Mouse (Mus musculus) cerebellum, postnatal 14 days (tissue): Measurements from ENCODE around the gene Mgat4b.

Source experiments
- DNase-seq, 2 experiments: peaks; one replicate each; pipeline ENCODE4 v3.0.0; 2021; ENCODE audit warnings: mixed read lengths in 2 of 2

Mgat4b gene

DNA sequence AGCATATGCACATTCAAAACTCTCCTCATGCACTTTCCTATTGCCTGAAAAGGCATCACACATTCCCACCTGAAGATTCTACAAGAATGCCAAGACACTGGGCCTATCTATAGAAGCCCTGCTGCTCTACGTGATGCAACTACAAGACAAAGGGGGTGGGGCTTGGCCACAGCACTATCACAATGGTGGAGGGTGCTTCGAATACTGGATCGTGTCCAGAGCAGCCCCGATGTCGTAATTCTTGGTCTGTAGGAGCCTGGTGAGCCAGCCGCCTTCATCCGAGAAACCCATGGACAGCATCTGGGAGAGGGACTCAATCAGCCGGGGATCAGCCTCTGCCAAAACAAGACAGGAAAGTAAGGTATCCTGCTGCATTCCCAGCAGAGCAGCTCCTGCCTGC, 10.1 kb upstream of the Mgat4b start:
- DNase-seq, result no peak

DNA sequence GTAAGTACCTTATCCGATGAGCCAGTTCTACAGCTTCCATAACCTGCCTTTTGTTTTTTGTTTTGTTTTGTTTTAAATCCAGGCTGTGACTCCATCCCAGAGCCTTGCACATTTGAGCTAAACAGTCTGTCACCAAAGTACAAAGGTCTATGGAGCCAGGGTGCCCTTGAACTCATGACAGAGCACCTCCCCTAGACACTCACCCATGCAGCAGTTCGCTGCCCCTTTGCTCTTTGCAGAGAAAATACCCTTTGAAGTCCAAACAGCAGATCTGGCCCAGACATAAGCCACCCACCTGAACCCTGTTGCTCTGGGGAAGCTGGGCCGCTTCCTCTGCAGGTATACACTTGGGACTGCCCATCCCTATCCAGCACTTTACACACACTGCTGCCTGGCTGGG, 9.1 kb upstream of the Mgat4b start:
- no peak for DNase-seq

DNA sequence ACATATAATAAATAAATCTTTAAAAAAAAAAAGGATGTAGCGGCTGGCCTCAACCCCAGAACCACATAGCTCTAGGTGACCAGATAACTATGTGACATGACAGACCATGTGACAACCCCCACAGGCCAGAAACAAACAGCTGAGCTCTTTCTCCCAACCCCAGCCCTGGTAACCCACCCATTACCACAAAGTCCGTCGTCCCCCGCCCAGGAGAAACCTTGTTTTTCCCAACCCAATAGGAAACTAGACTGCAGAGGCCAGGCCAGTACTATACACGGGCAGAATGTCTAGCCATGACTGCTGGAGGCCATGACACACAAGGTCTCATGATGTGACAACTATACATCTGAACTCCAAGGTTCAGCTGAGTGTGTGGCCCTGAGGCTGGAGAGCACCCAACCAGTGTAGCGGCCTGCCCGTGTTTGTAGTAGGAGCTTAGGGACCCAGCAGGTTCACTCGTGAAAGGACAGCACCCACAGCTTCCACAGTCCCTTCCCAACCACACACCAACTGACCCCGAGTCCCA, 7.3 kb upstream of the Mgat4b start:
- DNase-seq, result no peak

DNA sequence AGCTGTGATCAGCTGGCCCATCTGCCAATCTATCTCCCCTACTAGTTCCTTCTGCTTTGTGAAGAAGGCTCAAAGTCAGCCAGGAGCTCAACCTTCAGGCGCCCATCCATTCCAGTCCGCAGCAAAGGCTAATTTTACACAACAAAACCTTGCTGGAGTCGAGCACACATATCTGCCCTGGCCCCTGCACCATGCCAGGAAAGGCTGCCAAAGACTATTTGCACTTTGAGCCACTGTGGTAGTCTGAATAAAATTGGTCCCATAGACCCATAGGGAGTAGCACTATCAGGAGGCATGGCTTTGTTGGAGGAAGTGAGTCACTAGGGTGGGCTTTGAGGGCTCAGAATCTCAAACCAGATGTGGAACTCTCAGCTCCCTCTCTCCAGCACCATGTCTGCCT, 5.3 kb upstream of the Mgat4b start:
- no peak for DNase-seq

DNA sequence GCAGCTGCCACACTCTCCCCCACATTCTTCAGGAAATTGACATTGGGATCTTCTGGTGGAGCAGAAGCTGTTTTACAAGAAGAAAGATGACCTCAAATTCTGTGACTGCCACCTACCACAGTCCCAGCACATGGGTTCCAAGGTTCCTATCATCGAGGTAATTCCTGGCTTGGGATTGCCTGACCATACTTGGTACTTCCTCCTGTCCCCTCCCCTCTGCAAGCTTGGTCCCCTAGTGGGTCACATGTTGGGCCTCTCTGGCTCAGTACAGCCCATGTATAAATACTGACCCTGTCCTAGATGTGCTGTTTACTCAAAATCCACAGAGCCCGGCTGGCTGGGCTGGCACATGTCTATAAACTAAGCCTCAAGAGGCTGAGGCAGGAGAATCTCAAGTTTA, 4.7 kb upstream of the Mgat4b start:
- no peak for DNase-seq

DNA sequence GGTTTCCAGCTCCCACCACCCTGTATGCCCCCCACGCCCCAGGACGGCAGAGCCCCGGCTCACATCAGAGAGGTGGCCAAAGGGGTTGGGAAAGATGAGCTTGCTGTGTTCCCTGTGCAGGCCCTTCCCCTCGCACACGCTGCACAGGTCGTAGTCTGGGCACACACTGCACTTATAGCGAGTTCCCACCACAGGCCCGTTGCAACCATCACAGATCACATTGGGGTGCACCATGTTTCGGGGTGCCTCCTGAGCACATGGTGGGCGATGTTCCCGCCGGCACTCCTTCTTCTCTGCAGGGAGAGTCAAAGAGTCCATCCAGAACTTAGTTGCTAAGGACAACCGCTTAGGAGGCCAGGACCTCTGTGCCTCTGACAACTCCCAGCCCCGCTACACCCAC, 3.3 kb upstream of the Mgat4b start:
- no peak for DNase-seq

DNA sequence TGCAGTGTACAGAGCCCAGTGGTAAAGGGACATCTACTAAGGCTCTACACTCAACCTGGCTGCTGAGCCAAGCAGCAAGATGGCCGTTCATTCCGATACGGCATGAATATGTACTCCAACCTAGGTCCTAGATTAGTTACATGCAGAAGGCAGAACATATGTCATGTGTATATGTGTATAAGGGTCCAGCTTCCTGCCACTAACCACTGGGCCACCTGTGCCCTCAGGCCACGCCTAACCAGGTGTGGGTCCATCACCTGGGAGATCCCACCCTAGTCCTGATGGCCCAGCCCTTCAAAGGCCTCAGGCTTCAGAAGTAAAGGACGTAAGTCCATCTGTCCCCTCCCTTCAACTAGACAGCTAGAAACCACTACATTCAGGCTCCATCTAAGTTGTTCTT, 2.7 kb upstream of the Mgat4b start:
- DNase-seq, result no peak

DNA sequence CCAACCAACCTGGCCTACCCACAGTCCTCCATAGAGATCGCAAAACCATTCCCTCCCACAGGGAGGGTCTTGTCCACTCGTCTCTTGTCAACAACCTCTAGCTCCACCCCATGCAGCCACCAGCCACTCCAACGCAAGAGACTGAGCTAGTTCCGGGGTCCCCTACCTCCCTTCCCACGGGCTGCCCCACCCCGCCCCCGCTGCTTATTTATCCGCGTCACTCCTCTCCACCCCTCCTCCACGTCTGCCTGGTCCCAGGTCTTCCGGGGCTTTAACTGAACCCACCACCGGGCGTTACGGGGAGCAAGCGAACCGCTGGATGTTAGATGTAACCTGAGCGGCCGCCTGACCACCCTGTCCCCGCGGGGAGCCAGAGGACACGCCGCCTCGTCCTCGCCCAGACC, 587 bp upstream of the Mgat4b start:
- DNase-seq, result peak; percentile 95 to 98

DNA sequence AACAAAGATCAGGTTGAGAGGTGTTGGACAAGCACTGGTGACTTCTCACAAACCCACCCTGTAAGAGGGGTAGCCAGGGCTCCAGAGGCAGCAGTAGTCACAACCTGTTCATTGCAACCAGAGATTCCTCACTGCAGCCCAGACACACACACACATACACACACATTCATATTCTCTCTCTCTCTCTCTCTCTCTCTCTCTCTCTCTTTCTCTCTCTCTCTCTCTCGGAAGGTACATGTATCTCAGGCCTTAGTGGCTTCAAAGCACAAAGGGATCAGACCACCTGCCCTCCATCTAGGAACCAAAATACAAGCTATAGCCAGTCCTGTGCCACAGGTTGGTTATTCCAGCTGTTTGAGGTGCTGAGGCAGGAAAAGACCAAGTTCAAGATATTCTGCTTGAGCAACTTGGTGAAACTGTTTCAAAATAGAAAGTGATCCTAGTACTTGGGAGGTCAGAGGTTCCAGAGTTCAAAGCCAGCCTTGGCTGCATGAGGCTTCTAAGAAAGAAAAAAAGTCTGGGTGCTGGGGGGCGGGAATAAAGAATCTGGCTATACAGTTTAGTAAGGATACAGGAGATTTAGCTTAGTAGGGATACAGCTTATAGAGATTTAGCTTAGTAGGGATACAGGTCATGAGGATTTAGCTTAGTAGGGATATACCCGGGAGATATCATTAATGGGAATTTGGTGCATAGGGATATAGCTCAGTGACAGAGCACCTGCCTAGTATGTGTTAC, 801 bp downstream of the Mgat4b start:
- no peak for DNase-seq

DNA sequence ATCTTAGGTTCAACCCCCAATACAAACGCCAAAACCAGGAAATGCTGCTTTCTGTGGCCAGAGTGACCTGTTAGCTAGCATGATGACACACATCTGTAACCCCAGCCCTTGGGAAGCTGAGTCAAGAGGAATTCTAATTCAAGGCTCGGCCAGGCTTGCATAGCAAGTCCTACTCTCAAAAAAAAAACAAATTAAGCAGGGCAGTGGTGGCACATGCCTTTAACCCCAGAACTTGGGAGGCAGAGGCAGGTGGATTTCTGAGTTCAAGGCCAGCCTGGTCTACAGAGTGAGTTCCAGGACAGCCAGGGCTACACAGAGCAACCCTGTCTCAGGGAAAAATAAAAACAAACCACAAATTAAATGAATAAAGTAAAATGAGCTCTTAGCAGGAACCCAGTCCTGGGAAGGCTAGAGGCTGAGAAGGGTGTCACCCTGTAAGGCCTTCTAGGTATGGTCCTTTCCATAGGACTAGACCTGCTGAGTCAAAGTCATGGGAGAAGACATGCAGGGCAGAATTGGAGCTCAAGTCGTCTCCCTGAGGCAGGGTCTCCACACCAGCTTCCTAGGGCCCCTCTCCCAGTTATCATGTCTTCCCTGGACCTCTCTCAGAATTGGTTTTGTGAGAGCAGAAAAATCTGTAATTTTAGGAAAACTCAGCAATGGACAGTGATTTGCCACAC, 1.5 kb downstream of the Mgat4b start:
- no peak for DNase-seq

DNA sequence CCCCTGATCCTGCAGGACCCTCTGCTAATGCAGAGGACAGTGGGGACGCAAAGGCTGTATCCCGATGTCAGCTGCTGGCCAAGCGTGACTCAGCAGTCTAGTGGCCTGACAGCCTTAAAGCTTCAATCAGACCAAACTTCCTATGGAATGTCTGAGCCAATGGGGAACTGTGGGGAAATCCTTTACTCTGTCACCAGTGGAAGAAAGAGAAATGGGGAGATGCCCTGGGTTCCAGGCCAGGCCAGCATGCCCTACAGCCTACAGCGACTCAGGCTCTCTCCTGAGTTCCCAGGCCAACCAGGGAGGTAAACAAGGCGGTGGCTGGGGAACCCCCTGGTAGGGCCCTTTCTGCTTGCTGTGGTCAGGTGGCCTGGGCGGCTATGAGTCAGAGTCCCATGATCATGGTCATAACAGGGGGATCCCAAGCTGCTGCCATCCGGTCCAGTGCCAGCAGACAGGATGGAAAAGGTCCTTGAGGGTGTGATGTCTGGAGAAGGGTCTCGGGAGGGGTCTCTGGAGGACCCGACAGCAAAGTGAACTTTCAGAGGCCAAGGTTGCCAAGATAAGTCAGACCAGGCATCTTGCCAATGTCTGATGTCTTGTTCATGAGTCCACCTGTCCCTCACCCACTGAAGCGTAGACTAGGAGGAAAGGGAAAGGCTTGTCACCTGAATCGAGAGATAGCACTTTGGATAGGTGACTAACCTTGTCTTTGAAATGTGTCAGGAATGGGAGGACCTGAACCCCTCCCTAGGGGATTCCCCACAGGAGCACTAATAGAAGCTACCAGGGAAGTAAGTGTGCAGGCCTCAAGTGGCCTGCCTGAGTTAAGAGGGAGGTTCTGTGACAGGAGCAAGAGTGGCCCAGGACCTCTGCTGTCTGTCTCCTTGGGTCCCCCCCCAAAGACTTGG, 2.4 kb downstream of the Mgat4b start:
- peak; percentile 65 to 73 for DNase-seq

DNA sequence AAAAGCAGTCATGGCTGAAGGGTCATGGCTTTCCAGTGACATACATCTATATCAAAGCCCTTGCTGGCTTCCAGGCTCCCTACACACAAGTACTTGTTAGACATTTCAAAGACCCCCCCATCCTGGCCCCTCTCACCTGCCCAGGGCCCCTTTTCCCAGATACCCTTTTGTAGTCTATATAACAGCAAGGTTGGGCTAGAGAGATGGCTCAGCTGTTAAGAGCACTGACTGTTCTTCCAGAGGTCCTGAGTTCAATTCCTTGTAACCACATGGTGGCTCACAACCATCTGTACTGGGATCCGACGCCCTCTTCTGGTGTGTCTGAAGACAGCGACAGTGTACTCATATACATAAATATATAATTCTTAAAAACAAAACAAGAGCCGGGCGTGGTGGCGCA, 3.9 kb downstream of the Mgat4b start:
- no peak for DNase-seq

DNA sequence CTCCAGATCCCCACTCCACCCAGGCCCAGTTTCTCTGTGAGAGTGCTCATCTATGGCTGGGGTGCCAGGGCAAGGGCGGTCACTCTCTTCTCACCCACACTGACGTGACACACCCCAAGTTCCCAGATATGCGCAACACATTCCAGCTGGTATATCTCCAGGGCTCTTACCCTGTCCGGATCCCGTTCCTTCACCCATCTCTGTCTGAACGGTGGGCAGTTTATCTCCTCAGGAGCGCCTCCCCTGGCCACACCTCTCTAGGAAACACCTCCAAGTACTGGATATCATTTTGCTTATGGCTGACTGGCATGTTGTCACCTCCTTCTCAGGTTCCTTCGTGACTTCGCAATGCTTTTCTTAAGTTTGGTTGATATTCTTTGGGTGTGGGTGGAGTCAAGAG, 4.9 kb downstream of the Mgat4b start:
- DNase-seq, result no peak

DNA sequence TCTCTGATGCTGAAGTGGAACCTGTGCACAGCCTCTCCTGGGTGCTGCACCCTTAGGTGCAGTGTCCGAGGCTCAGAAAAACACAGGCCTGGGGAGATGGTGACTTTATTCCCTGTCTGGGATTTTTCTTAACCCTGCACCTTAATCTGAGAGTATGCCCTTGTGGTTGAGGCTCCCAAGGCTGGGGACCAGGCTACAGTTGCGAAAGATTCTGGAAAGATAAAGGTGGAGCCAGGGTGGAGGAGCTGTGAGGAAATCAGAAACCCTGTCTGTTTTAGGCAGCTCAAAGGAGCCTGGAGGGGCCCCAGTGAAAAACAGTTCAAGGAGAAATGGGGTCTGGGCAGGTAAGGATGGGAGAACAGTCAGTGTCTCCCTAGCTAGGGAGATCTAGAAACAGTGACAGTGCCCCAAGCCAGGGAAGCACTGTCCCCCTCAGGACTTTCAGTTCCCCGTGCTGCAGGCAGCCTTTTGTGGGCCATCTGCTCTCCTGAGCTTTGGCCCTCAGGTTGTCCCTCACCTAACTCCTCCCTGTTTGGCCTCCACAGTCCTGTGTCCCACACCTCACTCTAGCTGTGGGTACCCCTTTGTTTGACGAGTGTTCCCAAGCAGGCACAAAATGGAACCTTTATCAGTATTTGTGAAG, 6.2 kb downstream of the Mgat4b start:
- DNase-seq, result no peak

DNA sequence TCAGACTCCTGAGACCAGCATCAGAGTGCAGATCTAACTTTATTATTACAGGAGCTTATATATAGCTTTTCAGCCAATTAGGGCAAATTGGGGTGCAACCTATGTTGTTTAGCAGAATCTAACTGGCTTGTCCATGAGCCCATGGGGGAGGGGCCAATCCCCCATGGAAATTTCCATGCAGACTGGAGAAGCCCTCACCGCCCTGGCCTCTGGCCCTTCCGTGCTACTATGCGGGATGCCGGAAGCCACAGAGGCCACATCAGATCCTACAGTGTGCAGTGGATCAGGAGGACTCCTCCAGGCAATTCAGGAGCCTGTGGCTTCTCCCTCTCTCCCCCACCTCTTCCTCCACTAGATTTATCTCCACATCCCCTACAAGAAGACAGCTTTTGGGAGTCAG, 7.1 kb downstream of the Mgat4b start:
- DNase-seq, result peak in 1 of 2 experiments; percentile 29

DNA sequence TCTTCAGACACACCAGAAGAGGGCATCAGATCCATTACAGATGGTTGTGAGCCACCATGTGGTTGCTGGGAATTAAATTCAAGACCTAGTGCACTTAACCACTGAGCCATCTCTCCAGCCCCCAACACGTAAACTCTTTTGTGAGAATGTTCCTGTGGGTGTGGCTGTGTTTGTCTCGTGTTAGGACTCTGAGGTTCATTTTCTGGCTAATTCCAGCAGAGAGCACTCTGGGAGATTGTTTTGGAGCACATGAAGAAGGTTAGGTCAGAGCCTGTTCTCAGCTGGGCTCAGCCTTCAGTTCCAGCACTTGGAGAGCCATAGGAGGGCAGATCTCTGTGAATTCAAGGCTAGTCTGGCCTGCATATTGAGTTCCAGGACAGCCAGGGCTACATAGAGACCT, 9.1 kb downstream of the Mgat4b start:
- no peak for DNase-seq

DNA sequence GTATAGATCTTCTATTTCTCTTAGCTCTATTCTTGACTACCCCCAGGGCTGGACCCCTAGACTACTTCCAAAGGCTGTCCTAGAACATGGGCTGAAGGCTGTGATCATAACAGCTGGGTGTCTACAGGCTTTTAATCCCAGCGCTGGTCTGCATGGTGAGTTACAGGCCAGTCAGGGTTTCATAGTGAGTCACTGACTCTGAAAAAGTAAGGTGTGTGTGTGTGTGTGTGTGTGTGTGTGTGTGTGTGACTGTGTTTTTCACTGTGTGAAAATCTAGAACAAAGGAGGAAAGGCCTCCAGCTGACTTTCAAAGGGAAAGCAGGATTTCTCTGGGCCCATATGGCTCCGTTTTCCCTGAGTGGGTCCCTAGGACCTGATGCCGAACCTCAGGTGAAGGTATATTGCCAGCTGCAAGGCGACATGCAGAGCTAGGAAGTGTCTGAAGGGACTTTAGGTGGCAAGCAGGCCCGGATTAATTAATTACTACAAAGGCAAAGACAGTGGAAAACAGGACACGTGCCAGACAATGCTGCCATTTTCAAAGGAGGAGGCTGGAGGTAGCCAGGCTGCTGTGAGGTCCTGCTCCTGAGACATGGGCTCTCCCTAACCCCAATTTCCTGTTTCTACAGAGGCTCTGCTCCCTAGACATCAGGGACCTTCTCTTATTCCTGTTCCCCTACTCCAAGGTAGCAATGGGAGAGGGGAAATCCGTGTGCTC, 12.0 kb downstream of the Mgat4b start:
- no peak for DNase-seq

DNA sequence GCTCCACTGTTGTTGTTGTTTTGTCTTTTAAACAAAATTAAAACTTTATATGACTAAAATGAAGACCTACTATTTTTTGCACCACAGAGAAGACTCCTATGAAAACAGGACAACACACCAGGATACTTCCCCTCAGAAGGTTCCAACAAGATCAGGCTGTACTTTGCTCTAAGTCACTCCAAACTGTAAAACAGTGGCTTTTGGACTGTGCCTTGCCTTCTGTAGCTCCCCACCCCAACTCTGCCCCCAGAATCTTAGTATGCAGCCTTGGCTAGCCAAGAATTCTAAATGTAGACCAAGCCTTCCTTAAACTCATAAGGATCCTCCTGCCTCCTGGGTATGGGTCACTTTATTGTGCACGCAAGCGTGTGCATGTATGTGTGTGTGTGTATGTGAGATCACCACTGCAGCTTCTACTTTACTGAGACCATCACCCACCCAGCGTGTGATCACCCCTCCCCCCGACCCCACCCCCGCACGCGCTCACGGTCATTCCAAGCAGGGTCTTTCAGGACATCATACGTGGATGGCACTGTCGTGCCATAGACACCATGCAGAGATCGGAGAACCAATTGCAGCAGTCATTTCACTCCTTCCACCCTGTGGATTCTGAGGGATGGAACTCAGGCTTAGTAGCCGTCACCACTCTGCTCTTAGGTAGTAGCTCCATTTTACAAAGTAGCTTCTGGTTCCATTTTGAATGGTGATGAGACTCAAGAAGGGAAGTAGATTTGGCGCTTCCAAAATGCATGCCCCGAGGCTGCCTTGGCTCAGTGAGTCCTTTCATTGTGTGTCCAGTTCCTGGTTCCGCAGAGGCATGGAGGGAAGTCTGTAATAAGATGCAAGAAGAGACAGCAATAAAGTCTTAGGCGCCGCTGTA, 13.3 kb downstream of the Mgat4b start:
- peak in 1 of 2 experiments; percentile 41 for DNase-seq

DNA sequence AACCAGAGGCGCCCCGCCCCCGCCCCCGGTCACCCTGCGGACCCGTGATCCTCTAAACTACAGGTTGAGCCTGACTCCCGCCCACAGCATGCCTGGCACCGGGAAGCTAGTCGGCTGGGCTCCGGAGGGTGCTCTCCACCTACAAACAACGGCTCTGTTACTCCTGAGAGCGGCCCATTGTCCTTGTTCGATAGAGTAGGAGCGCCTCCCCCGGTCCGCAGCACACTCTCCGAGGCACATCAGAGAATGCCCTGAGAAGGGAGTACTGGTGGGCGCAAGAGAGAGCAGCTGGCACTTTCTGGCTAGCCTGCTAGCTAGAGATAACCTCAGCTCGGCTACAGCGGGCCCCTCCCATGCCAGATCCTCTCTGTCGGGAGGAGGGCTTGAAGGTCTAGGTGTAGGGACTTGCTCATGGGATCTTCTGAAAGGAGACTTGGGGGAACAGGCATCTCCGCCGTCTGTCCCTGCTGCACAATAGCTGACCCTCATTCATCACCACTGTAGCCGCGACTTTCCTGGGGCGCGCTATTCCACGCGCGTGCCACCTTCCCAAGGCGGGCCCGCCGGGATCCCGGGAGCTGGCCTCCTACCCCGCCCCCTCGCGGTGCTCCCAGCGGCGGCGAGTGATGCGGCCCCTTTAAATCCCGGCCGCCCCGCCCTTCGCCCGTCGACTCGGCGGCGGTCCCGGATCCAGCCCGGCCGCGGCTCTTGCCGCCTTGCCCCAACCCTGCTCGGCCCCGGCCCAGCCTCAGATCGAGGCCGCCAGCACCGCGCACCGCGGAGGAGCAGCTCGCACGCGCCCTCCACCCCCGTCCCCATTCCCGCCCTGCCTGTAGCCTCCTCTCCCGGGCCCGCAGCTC, 14.2 kb downstream of the Mgat4b start:
- DNase-seq, result peak; percentile 87 to 93
